Mouse (Mus musculus): ENCODE measurements around the gene Olfr635.
"Not testable (repeated sequence)": the region's sequence is repeated elsewhere in the genome, so short reads cannot be mapped to it uniquely, and the experiment has no call there.

Gene Olfr635

GRCm38 (mm10) chr7:103970852-103971251 lies at the start of gene Olfr635:
Gene Olfr635 (plus strand): TSS chr7:103971152.
- no peak for DNase-seq (ENCODE audit: low read depth, low spot score)

GRCm38 (mm10) chr7:103928525-103928924 lies 42.4 kb upstream of the Olfr635 start, which contains the start of gene Olfr631:
Gene Olfr631 (plus strand): TSS chr7:103928825.
- DNase-seq (ENCODE audit: low read depth, low spot score), result no peak

DNA sequence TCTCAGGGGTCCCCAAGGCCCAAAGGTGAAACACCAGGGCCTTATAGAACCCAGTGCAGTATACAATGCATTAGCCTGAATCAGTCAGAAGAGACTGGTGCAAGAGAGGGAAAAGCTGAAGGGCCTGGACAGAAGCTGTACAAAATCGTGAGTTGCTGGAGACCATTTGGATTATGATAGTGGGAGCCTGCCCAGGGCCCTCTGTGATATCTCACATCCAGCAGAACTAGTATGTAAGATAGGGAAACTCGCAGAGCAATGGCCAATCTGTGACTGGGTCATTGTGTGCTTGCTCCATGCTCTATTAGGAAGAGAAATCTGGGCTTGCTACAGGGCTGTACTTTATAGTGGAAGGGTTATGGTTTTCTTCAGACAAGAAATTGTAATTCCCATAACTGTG lies 36.7 kb upstream of the Olfr635 start, which contains the start of gene Olfr632:
TSS of gene Olfr632 (plus strand) at position 84 of the 400 bp plus-strand sequence.
- DNase-seq (ENCODE audit: low read depth, low spot score), result no peak

- DNase-seq (ENCODE audit: low read depth, low spot score), result peak; percentile 48
These were observed 28.2 kb upstream of the Olfr635 start for GRCm38 (mm10) chr7:103942730-103943129.

DNA sequence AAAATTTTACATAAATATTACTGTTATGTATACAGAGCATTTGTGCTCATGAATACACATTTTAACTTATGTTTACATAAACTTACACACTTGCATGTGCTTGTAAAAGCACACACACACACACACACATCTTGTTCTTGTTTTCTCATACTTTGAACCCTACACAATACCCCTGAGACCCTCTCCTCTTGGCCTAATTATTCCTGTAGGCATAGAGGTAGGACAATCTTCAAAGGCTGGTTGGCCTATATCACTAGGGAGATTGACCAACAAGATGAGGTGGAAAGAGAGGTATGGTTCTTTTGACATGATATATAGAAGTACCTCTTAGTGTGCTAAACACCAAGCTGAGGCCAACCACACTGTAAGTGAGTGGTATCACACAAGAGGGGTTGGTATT lies 26.8 kb upstream of the Olfr635 start, which contains the start of gene Olfr633:
TSS of gene Olfr633 (plus strand) at position 301 of the 400 bp plus-strand sequence.
- DNase-seq (ENCODE audit: low read depth, low spot score), result no peak

GRCm38 (mm10) chr7:103966873-103967272 lies 4.1 kb upstream of the Olfr635 start:
- not testable (repeated sequence) for DNase-seq (ENCODE audit: low read depth, low spot score)

DNA sequence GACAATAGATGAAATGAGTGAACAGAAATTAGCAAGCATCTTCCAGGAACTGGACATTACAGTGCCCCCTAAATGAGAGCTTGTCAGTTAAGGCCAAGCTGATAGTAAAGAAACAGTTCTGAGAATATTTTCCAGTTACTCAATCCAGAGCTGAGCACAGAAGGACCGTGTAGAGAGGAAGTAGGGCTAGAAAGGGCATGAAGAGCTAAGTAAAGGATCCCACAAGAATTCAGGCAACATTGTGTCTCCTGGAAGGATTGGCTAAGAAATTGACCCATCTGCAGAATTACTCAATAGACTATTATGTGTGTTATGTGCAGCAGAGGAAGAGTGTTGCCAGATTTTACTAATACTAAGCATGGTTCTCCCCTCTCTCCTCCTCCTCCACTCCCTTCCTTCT lies 830 bp downstream of the Olfr635 start:
- no peak for DNase-seq (ENCODE audit: low read depth, low spot score)

DNA sequence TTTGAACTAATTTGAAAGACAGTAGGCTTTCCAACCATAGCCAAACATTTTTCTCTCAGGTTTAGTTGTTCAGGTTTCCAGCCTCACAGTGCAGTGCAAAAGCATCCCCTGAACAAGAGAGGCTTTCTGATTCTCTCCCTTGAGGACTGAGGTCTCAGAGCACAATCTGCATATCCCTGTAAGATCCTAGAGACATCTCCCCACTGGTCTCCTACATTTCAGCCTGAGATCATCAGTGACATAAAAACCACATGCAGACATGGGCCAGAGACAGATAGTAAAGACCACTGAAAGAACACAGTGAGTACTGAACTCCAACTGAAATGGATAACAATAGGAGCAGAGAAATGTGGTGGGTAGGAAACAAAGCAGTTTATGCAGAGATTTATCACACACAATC lies 27.5 kb downstream of the Olfr635 start, which contains the start of gene Olfr638:
TSS of gene Olfr638 (plus strand) at position 301 of the 400 bp plus-strand sequence.
- no peak for DNase-seq (ENCODE audit: low read depth, low spot score)

DNA sequence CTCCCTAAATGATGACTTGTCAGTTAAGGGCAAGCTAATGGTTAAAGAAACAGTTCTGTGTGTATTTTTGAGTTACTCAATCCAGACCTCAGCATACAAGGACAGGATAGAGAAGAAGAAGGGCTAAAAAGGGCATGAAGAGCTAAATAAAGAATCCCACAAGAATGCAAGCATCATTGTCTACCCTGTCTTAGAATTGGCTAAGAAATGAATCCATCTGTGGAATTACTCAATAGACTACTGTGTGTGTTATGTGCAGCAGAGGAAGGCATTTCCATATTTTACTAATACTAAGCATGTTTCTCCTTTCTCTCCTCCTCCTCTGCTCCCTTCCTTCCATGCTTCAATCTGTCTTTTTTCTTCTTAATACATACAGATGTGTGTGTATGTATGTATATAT lies 28.2 kb downstream of the Olfr635 start:
- DNase-seq (ENCODE audit: low read depth, low spot score), result no peak

GRCm38 (mm10) chr7:104017203-104017602 lies 46.3 kb downstream of the Olfr635 start, which contains the start of gene Olfr639:
Gene Olfr639 (minus strand): TSS chr7:104017303.
- DNase-seq (ENCODE audit: low read depth, low spot score), result no peak

- DNase-seq (ENCODE audit: low read depth, low spot score), result no peak
These were observed 48.0 kb downstream of the Olfr635 start for GRCm38 (mm10) chr7:104018953-104019352.

GRCm38 (mm10) chr7:104021651-104022050 lies 50.7 kb downstream of the Olfr635 start:
- DNase-seq (ENCODE audit: low read depth, low spot score), result no peak

DNA sequence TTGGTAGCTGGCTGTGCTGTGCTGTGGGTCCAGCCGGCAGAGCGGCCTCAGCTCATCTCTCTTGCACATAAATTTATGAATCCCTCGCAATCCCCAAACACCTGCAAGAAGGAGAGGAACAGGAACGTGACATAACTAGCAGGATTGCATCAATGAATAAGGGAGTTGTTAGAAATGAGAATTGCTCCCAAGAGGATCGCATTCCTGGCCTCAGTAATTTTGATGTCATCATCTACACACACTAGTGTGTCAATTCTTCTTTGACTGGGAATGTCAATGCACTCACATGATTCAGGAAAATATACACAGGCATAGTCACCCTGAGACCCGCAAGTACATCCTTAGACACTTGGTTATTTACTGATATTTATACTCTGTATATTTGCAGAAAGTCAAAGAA lies 54.5 kb downstream of the Olfr635 start, which contains the start of gene Olfr640:
TSS of gene Olfr640 (minus strand) at position 101 of the 400 bp plus-strand sequence.
- DNase-seq (ENCODE audit: low read depth, low spot score), result no peak

DNA sequence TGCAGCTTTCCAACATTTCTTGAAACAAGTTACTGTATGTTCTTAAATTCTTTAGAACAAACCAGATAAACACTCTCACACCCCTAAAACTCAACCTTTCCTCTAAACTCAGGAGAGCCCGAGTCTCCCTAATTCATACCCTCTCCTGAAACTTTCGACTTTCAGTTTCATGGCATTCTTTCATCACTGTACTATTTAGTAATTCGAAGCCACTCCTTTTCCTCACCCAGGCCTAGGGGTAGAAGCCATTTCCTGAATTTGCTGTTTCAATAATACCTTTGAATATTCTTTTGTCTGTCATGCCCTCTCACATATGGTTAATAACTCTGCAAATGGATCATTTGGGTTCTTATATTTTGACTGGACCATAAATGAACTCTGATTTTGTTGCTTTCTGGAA lies 56.0 kb downstream of the Olfr635 start:
- DNase-seq (ENCODE audit: low read depth, low spot score), result no peak

DNA sequence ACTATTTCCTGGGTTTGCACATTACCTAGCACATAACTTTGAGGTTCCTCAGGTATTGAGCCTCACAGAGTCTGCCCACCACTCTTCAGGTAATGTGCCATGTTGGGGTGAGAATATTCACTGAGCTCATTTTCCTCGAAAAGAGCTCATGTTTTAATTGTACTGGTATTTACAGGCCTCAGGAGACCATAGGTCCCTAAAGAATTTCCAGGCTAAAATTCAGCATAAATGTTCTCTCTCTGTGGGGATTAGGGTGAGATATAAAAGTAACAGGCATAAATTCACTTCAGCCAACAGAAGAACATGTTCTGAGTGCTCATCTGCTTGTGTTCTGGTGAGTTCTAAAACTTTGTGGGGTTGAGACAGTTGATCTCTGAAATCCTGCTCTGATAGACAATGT lies 64.2 kb downstream of the Olfr635 start, which contains the start of gene Olfr641:
TSS of gene Olfr641 (plus strand) at position 301 of the 400 bp plus-strand sequence.
- DNase-seq (ENCODE audit: low read depth, low spot score), result no peak
